Mouse (Mus musculus) yolk sac, embryonic 10.5 days (tissue): ENCODE results near the gene Ube2i.
A peak's percentile ranks its signal among the peaks of the same experiment; 100 is the strongest.
"Not testable (repeated sequence)": the region's sequence is repeated elsewhere in the genome, so short reads cannot be mapped to it uniquely, and the experiment has no call there.

Source experiments
- DNase-seq: peaks from one replicate; pipeline ENCODE4 v3.0.0-alpha.2; 2017; ENCODE audit warnings: low spot score

The Ube2i gene

GRCm38 (mm10) chr17:25253760-25254159 is 20.7 kb downstream of the Ube2i start:
- no peak for DNase-seq

GRCm38 (mm10) chr17:25252643-25253042 is 21.8 kb downstream of the Ube2i start:
- DNase-seq = no peak

- DNase-seq = no peak
These were observed 24.1 kb downstream of the Ube2i start for GRCm38 (mm10) chr17:25250181-25250835.

- no peak for DNase-seq
These were observed 26.2 kb downstream of the Ube2i start for GRCm38 (mm10) chr17:25248033-25248750.

- no peak for DNase-seq
These were observed 30.2 kb downstream of the Ube2i start for GRCm38 (mm10) chr17:25244239-25244638.

- no peak for DNase-seq
These were observed 31.2 kb downstream of the Ube2i start for GRCm38 (mm10) chr17:25243131-25243780.

GRCm38 (mm10) chr17:25239695-25240636 is 34.5 kb downstream of the Ube2i start, which contains the start of the genes Gnptg and Tsr3:
Gene Gnptg (minus strand): TSS chr17:25240124.
Gene Tsr3 (plus strand): TSS chr17:25240170.
- DNase-seq = peak; percentile 88

GRCm38 (mm10) chr17:25235635-25236034 is 38.8 kb downstream of the Ube2i start:
- no peak for DNase-seq

- not testable (repeated sequence) for DNase-seq
These were observed 42.8 kb downstream of the Ube2i start for GRCm38 (mm10) chr17:25231621-25232020.

- DNase-seq = no peak
These were observed 43.7 kb downstream of the Ube2i start for GRCm38 (mm10) chr17:25230700-25231099.

- not testable (repeated sequence) for DNase-seq
These were observed 44.3 kb downstream of the Ube2i start for GRCm38 (mm10) chr17:25230014-25230655.

GRCm38 (mm10) chr17:25227991-25228390 is 46.4 kb downstream of the Ube2i start:
- no peak for DNase-seq

GRCm38 (mm10) chr17:25225659-25226058 is 48.8 kb downstream of the Ube2i start:
- DNase-seq = no peak

- no peak for DNase-seq
These were observed 49.7 kb downstream of the Ube2i start for GRCm38 (mm10) chr17:25224586-25225222.

GRCm38 (mm10) chr17:25222951-25223601 is 51.3 kb downstream of the Ube2i start:
- DNase-seq = peak; percentile 43

- DNase-seq = not testable (repeated sequence)
These were observed 51.9 kb downstream of the Ube2i start for GRCm38 (mm10) chr17:25222504-25222940.

GRCm38 (mm10) chr17:25221821-25222503 is 52.5 kb downstream of the Ube2i start:
- peak; percentile 85 for DNase-seq

- DNase-seq = no peak
These were observed 53.7 kb downstream of the Ube2i start for GRCm38 (mm10) chr17:25220746-25221145.

GRCm38 (mm10) chr17:25219492-25220295 is 54.7 kb downstream of the Ube2i start:
- DNase-seq = no peak
